Mouse (Mus musculus) ES-Bruce4 (cell line): ENCODE results near the gene Gnaq.

Source experiments
- CTCF ChIP-seq: IDR thresholded peaks from one replicate; pipeline ENCODE4 v1.8.1; 2011; ENCODE audit warnings: low read depth, low read length
- EP300 ChIP-seq: IDR thresholded peaks from 2 replicates; pipeline ENCODE4 v1.6.1; 2011; ENCODE audit warnings: low read depth, low read length; ENCODE audit not compliant: insufficient read depth
- POLR2A ChIP-seq: IDR thresholded peaks from one replicate; pipeline ENCODE4 v1.8.1; 2011; ENCODE audit warnings: low read length; ENCODE audit not compliant: insufficient read depth

DNA sequence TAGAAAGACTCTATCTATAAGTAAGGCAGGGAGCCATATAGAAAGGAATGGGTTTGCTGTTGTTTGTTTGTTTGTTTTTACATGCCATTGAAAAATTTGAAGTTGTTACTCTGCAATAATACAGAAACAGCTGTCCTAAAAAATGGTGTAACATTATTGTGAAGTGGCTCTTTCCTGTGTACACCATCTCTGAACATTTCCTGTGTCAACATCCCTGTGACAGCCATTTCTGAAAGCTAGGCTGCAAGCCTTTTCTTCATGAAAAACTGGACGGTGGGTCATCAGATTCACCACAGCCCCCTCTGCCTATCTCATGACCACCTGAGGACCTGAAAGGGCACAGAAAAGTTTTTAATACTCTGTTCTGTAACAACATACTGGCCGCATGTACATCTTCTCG lies 22.7 kb upstream of the Gnaq start:
- TF ChIP-seq POLR2A (no peak), CTCF (no peak), EP300 (no peak)
